Mouse (Mus musculus): ENCODE results near the gene Mdn1. TPM values are rescaled to one million over a fixed set of nuclear protein-coding genes. Genes with fewer than 3 reads are reported as not detected.

Gene Mdn1
- 11.7 and 12.5 TPM in 2 replicates for total RNA-seq (2023)

GRCm38 (mm10) chr4:32656918-32657662 lies at the start of gene Mdn1:
TSS of gene Mdn1 (plus strand) at chr4:32657119.

GRCm38 (mm10) chr4:32615034-32615881 lies 41.7 kb upstream of the Mdn1 start, which contains the start of gene Casp8ap2:
TSS of gene Casp8ap2 (plus strand) at chr4:32615451.

DNA sequence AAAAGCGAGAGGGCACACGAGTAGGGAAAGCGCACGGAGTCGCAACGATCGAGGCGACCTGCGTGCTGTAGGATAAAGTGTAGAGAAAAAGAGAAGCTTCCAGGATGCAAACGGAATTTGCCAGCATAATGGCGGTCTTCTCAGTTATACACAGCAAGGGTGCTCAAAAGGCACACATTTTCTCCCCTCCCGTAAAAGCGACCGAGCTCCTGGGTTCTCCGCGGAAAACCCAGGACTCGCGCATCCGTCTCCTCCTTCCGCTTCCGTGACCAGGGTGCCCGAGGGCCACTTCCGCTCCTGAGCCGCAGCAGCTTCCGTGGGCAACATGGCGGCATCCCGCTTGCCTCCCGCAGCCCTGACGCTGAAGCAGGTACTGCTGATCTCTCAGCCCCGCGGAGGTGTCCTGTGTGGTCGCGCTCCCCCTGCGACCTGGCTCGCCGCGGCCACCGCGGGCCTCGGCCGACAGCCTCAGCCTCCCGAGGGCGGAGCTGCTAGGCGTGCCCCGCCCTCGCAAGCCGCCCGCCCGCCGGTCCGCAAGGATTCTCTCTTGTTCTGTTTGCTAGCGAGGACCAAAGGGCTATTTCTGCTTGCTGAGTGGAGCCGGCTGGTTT lies 143.2 kb downstream of the Mdn1 start, which contains the start of gene Lyrm2:
Lyrm2 (plus strand) TSS at position 288 of the 611 bp plus-strand sequence.

Other genes with a start within 250 kb of the Mdn1 start
- not detected in 2 replicates for gene Gja10, start 54.4 kb upstream of the Mdn1 start, total RNA-seq (2023)
- gene Casp8ap2, start 41.7 kb upstream of the Mdn1 start, total RNA-seq (2023), result 11.9 and 12.2 TPM in 2 replicates
- gene Lyrm2, start 143.1 kb downstream of the Mdn1 start, total RNA-seq (2023), result 25.4 and 30.3 TPM in 2 replicates